Mouse (Mus musculus) adrenal gland, postnatal 4 days (tissue): Measurements from ENCODE around the gene Osbpl6. TPM values are rescaled to one million over a fixed set of nuclear protein-coding genes. Genes with fewer than 3 reads are reported as not detected.
A peak's percentile ranks its signal among the peaks of the same experiment; 100 is the strongest.

ENCODE experiments used
- DNase-seq, 2 experiments: peaks; one replicate each; pipeline ENCODE4 v3.0.0; 2021 to 2022; ENCODE audit warnings: low spot score in 2 of 2, mixed read lengths in 2 of 2
- total RNA-seq, 2 experiments: library from RNA; stranded (reverse); gene quantifications; 2 replicates each; pipeline ENCODE4 v1.2.3; 2021

Osbpl6 gene
- total RNA-seq, 2 experiments from 2014 or later: 29.9 to 33.9 TPM

DNA sequence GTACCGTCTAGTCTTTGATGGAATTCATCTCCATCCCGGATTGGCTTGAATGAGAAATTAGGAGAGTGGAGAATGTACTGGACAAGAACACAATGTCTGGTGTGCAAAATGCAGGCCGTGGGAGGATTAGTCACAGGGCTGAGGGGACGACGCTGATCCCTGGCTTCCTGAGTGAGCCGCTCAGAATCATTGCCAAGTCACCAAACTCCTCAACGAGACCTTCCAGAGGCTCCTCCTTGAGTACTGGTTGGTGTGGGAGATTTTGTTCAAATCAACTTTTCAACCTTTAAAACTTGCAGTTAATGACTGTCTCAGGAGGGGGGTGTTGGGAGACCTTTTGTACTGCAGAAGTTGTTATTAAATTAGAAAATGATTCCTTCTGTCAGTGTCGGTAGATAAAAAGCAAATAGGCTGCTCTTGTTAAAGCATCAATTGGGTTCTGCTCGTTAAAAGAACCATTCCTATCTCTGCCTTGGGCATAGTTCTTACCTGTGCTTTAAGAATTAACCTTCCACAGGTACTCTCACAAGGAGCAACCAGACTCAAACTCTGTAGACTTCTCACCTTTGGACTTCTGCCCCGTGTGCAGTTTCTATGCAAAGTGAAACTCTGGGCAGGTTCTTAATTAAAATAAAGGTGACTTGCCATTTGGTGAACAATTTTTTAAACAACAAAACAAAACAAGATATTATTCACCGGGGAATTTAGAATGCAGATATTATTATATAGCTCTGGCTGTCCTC, 89.9 kb downstream of the Osbpl6 start:
- DNase-seq: no peak

GRCm38 (mm10) chr2:76496749-76497140, 90.4 kb downstream of the Osbpl6 start:
- DNase-seq: no peak

- DNase-seq: no peak
These were observed 92.6 kb downstream of the Osbpl6 start for GRCm38 (mm10) chr2:76498891-76499290.

DNA sequence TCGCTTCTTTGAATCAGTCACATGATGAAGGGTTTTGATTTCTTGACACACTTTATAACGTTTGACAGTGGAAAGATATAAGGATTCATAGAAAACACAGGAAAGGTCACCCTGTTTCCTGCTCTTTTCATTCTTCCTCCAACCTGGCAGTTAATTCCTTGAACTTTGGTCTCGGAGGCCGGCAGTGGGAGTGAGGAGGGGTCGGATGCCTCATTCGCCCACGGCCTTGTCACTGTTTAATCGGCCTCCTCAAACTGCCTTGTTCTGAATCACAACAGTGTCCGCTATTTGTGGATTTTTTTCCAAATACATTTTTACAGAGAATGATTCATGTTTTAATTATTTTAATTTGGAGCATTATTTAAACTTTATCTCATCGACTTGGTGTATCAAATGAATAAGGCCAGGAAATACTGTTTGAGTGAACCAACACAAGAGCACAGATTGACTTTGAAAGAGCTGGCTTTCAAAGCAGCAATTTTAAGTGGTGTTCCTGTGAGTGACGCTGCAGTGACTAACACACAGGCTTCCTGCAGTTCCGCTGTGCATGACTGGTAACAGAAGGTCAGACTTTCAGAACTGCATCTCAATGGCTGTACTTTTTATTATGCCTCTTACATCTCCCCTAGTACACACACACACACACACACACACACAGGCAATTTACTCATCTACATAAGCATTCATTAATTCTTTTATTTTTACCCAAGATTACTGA, 98.0 kb downstream of the Osbpl6 start:
- no peak for DNase-seq

DNA sequence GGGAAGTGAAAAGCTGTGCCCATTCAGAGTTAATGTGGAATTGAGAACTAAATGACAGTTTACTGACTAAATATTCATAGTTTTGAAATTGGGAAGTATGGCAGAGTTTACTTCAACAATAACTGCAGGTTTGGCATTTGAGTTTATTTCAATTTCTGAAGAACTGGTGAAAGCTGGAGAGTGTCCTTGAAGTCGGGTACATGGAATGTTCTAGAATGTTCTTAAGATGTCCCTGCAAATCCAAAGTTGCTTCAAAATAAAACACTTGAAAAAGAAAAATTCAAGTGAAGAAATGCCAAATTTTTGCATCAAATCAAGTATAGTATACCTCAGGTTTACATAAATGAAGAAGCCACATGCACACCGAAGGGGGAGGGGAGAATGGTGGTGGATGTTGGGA, 98.7 kb downstream of the Osbpl6 start:
- DNase-seq: no peak

DNA sequence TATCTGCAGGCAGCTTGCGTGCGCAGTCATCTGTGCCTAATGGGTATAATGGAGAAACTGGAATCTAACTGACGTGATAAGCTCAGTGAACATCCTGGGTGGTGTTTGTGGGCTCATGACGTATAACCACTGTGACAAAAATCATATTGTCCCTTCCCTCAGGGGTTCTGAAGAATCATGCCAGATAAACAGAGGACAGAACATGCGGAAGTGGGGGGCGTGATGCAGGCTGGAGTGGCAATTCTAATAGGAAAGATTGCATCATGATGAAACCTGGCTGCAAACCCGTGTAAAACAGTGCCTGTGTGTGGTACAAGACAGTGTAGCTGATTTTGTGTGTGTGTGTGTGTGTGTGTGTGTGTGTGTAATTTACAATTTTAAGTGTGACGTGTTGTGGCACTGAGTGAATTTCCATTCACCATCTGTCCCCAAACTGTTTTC, 105.0 kb downstream of the Osbpl6 start:
- no peak for DNase-seq

DNA sequence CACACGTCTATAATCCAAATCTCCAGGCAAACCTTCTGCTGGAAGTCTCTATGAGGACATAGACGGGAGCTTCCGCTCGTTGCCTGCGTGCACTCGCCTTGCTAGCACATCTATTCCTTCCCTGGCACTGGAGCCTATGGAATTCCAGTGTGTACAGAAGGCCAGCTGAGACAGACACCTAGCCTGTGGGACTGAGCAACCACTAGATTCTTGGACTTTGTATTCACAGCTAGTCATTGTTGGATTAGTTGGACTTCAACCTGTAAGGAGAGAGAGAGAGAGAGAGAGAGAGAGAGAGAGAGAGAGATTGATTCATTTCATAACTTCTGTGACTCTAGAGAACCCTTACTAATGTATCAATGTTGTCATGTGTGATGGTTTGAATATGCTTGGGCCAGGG, 105.8 kb downstream of the Osbpl6 start:
- no peak for DNase-seq

- no peak for DNase-seq
These were observed 106.6 kb downstream of the Osbpl6 start for GRCm38 (mm10) chr2:76512888-76513287.

GRCm38 (mm10) chr2:76513296-76513695, 107.0 kb downstream of the Osbpl6 start:
- DNase-seq: no peak

DNA sequence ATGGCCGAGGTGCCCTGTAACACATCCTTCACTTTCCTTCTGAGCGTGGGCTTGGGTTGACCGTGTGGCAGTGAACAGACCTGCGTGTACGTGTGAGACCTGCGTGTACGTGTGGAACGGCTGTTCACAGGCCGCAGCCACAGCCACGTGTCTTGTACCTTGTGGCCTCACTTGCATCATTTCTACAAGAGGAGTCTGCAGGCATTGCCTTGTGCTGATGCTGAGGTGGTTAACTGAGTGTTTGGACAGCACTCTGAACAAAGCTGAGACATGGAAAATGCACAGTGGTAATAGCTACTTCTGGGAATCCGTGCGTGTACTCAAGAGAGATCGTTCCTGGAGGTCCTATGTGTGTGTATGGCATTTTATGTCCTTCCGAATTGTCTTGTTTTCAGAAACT, 111.2 kb downstream of the Osbpl6 start:
- DNase-seq: no peak

- no peak for DNase-seq
These were observed 112.2 kb downstream of the Osbpl6 start for GRCm38 (mm10) chr2:76518407-76519063.

GRCm38 (mm10) chr2:76521585-76521984, 115.3 kb downstream of the Osbpl6 start:
- no peak for DNase-seq

- DNase-seq: no peak
These were observed 118.1 kb downstream of the Osbpl6 start for GRCm38 (mm10) chr2:76524451-76524850.

GRCm38 (mm10) chr2:76525645-76526044, 119.3 kb downstream of the Osbpl6 start:
- no peak for DNase-seq

GRCm38 (mm10) chr2:76532490-76533126, 126.3 kb downstream of the Osbpl6 start:
- no peak for DNase-seq

GRCm38 (mm10) chr2:76534932-76535331, 128.6 kb downstream of the Osbpl6 start:
- DNase-seq: no peak

DNA sequence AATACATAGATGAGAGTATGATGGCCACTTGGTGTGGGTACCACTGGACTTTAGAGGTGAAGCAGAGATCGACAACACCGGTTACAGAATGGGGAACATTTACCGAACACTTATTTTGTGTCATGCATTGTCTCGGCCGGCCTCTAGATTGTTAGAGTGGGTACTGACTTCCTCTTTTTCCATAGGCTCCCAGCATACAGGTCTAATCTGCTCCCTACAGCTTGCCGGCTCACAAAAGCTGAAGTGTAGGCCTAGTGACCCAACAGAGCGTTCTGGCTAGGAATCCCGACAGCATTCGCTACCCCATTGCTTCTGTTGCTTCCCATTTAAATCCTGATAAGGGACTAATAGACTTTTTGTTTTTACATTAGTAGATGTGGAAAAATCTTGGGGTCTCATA, 135.6 kb downstream of the Osbpl6 start:
- no peak for DNase-seq

DNA sequence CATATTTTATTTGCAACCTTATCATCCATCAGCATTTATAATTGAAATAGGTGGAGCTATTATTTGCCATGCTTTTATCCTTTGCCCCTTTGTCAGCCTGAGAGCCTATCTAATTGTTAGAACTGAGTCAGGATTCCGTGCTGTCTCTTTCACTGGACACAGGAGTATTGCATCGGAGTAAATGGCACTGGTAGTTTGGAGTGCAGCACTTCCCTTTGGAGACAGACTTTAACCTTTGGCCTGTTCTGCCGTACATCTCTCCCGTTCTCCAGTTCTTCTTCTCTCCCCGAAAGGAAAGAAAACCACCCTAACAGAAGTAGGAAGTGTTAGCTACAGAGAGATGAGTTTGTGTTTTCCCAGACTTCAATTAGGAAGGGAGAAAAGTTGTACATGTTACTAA, 136.6 kb downstream of the Osbpl6 start:
- DNase-seq: no peak

- no peak for DNase-seq
These were observed 139.2 kb downstream of the Osbpl6 start for GRCm38 (mm10) chr2:76545539-76545938.

DNA sequence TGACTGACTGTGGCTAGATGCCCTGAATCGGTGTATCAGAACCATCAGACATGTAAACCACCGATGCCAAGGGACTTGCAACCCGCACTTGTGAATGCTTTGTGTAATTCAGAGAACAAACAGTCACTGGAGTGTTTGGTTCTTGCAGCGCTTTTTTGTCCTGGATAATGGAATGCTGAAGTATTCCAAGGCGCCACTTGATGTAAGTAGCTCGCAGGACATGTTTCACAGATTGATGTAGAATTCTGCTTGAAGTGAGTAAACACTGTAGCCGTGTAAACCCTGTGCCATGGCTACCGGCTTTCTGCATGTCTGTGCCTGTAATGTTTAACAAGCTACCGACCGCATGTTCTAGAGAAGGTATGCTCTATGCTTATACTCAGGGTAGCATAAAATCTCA, 141.9 kb downstream of the Osbpl6 start:
- no peak for DNase-seq

DNA sequence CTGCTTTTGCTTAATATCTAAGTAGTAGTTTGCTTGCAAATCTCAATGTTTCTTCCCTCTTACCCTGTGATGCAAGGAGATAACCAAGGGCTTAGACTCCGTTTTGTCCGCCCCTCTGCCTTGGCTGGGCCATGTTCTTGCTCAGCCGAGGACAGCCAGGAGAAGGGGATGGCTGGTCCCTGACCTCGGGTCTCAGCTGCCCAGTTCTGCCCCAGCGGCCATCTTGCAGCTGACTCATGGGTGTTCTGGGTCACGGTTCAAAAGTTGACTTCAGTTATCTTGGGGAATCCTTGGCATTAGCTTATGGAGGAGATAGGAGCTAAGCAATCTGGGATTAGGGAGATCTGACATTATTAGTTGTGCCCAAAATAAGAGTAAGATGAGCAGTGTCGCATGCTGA, 142.5 kb downstream of the Osbpl6 start:
- DNase-seq: peak in 1 of 2 experiments; percentile 12

DNA sequence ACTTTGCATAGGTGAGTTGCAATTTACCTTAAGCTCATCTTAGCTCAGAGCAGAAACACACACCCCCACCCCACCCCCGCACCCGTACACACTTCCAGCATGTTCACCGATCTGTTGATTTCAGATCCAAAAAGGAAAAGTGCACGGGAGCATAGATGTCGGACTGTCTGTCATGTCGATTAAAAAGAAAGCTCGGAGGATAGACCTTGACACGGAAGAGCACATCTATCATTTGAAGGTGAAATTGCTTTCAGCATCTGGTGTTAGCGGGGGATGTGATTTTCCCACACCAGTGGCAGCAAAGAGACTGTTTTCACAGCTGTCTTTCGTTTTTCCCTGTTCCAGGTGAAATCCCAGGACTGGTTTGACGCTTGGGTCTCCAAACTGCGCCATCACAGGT, 143.0 kb downstream of the Osbpl6 start:
- no peak for DNase-seq
